Mouse (Mus musculus) colon, adult 2 months (tissue): ENCODE measurements around the gene Mtss1l. TPM values are rescaled to one million over a fixed set of nuclear protein-coding genes. Genes with fewer than 3 reads are reported as not detected.

Source experiments
- polyA plus RNA-seq: library from polyadenylated mRNA; depleted of rRNA; stranded (reverse); fragments of >200 nt; gene quantifications from 2 replicates; pipeline ENCODE4 v1.2.3, GENCODE M21; 2012; rRNA removed

Mtss1l gene
- 57.3 and 58.0 TPM in 2 replicates for polyA plus RNA-seq

GRCm38 (mm10) chr8:110720685-110721598 lies at the start of gene Mtss1l:
Mtss1l (plus strand) TSS chr8:110721476.

Other genes starting within 250 kb of the Mtss1l start
- 29.8 and 30.8 TPM in 2 replicates for gene Vac14, start 102.9 kb upstream of the Mtss1l start, polyA plus RNA-seq
- gene Il34, start 84.4 kb downstream of the Mtss1l start, polyA plus RNA-seq: 24.9 and 32.0 TPM in 2 replicates
- 23.2 and 23.5 TPM in 2 replicates for gene Cog4, start 125.1 kb downstream of the Mtss1l start, polyA plus RNA-seq
- gene Sf3b3, start 125.3 kb downstream of the Mtss1l start, polyA plus RNA-seq: 19.6 and 21.8 TPM in 2 replicates
- gene Fuk, start 181.0 kb downstream of the Mtss1l start, polyA plus RNA-seq: 54.5 and 54.9 TPM in 2 replicates
- gene St3gal2, start 198.4 kb downstream of the Mtss1l start, polyA plus RNA-seq: 15.0 and 16.4 TPM in 2 replicates